Mouse (Mus musculus): ENCODE measurements at regions not wholly inside any gene's neighbourhood (a gene's known extent, or its start where the extent isn't known, plus 50 kb on each side); places are given as distances from the start of the nearest gene placed in this dataset.

GRCm38 (mm10) chr9:32053886-32054615 lies 61.9 kb upstream of the Arhgap32 start:
- TF ChIP-seq POLR2A (IDR thresholded peaks at IDR 0.05; ENCODE audit: low read depth, low read length) (no peak), CTCF (conservative IDR thresholded peaks at IDR 0.05; ENCODE audit: insufficient read depth, insufficient read length, low read depth, low read length) (no peak)

Data from kidney, adult 2 months (tissue).